Mouse (Mus musculus): Measurements from ENCODE around the gene Hist1h4f. TPM values are rescaled to one million over a fixed set of nuclear protein-coding genes. Genes with fewer than 3 reads are reported as not detected.
"Not testable (repeated sequence)": the region's sequence is repeated elsewhere in the genome, so short reads cannot be mapped to it uniquely, and the experiment has no call there.

The Hist1h4f gene
- polyA plus RNA-seq, 1 experiment from 2014 or later, result 1.3 TPM

DNA sequence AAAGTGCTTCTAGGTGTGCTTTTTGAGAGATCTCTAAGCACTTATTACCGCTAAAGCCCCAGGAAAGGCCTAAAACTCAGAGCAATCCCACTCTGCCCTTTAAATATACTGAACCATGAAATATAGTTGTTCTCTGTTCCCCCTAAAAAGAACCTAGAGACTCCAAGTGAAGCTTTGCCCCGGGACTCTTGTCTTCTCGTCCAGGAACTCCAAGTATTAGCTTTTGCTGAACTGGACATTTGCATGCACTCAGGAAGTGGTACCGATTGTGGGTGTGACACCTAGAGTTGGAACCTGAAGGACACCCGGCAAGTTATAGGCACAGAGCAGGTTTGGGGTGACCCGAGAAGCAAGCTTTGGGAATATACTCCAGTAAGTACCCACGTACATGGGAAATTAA lies 39.8 kb upstream of the Hist1h4f start:
- Histone ChIP-seq H3K36me3 (replicated peaks; ENCODE audit: control insufficient read depth, insufficient read depth, low read depth, low read length) (no peaks in the 10 kb centered on the region), H3K27me3 (ENCODE audit: control insufficient read depth, insufficient read depth, low read length) (no peaks in the 10 kb centered on the region), H3K9ac (replicated peaks; ENCODE audit: low read length) (no peak overlapping the region), H3K4me1 (ENCODE audit: control insufficient read depth, insufficient read depth, low read length) (no peaks in the 10 kb centered on the region; the same call in 1 of the 2 replicates), H3K4me2 (ENCODE audit: low read depth, low read length) (no peak overlapping the region), H3K9me3 (replicated peaks; ENCODE audit: control insufficient read depth, low read length) (no peaks in the 10 kb centered on the region), H3K4me3 (ENCODE audit: low read depth, low read length) (no peak overlapping the region), H3K27ac (replicated peaks; ENCODE audit: low read depth, low read length) (no peak overlapping the region)
- DNase-seq (ENCODE audit: low spot score), result no peak
- ATAC-seq (replicated peaks; ENCODE audit: insufficient number of reproducible peaks, low FRiP score, low TSS enrichment, low read depth), result no peak
- 93% methylated on average over 7 of the region's 7 CpGs for whole genome bisulfite sequencing

DNA sequence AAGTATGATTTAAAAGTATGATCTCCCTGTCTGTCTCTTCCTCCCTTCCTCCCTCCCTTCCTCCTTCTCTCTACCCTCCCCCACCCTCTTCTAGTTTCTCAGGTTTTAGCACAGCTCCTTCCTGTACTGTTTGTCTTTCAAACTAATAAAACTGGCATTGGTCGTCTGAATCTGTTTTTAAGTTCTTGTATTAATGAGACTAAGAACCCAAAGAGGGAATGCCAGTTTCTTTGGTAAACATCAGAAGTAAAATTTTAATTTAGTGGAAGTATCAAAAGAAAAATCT lies 35.4 kb upstream of the Hist1h4f start:
- 6% methylated on average over 1 of the region's 1 CpGs for WGBS
- DNase-seq (ENCODE audit: low spot score), result no peak

DNA sequence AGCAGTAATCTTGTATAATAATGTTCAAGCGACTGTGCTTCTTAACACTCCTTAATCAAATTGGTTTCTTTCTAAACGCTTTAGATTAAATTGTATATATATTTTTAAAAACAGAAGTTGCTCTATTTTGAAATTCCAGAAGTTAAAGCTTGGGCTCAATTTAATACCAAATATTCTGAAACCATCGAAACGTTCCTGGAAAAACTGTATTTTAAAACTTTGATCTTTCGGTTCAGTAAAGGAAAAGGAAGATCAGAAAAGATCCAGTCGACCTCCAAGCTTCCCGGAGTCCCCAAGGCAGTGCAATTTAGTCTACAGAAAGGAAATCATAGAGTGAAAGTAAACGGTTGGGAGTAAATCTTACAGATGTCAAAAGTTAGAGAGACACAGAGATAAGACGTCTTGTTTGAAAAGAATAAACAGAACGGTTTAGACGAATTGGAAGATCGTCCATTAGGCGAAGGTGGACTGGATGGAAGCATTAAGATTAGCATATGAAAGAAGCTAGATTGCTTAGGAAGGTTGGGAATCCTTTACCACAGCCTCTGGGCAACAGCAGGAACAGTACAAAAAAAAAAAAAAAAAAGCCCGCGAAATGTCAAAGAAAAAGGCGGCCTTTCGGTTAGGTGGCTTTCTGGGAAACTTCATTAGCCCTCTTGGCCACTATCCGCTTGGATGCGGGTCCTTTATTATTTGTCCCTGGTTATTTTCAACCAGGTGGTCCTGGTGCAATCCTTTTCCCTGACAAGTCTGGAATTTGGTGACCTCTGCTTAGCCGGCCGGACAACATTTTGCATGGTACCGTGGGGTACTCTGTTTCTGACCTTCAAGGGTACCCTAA lies 34.9 kb upstream of the Hist1h4f start:
- H3K27me3 ChIP-seq (ENCODE audit: control insufficient read depth, insufficient read depth, low read length), result no peaks in the 10 kb centered on the region
- DNase-seq (ENCODE audit: low spot score), result peak; percentile 55
- H3K4me3 ChIP-seq (ENCODE audit: low read depth, low read length), result peak overlapping the region; percentile 21
- ATAC-seq (replicated peaks; ENCODE audit: insufficient number of reproducible peaks, low FRiP score, low TSS enrichment, low read depth), result no peak
- H3K9me3 ChIP-seq (replicated peaks; ENCODE audit: control insufficient read depth, low read length), result no peaks in the 10 kb centered on the region
- peak overlapping the region; percentile 93 for H3K27ac ChIP-seq (replicated peaks; ENCODE audit: low read depth, low read length)
- peak overlapping the region; percentile 57 for H3K9ac ChIP-seq (replicated peaks; ENCODE audit: low read length)
- no peaks in the 10 kb centered on the region for H3K36me3 ChIP-seq (replicated peaks; ENCODE audit: control insufficient read depth, insufficient read depth, low read depth, low read length)
- no peaks in the 10 kb centered on the region; the same call in 1 of the 2 replicates for H3K4me1 ChIP-seq (ENCODE audit: control insufficient read depth, insufficient read depth, low read length)
- H3K4me2 ChIP-seq (ENCODE audit: low read depth, low read length), result peak overlapping the region; percentile 41
- 2% methylated on average over 22 of the region's 22 CpGs for WGBS

More for the DNA sequence above, 35.4 kb upstream of the Hist1h4f start:
- H3K27ac ChIP-seq (replicated peaks; ENCODE audit: low read depth, low read length), result peak overlapping the region; percentile 93
- H3K36me3 ChIP-seq (replicated peaks; ENCODE audit: control insufficient read depth, insufficient read depth, low read depth, low read length), result no peaks in the 10 kb centered on the region
- no peaks in the 10 kb centered on the region; the same call in 1 of the 2 replicates for H3K4me1 ChIP-seq (ENCODE audit: control insufficient read depth, insufficient read depth, low read length)
- ATAC-seq (replicated peaks; ENCODE audit: insufficient number of reproducible peaks, low FRiP score, low TSS enrichment, low read depth), result no peak
- H3K27me3 ChIP-seq (ENCODE audit: control insufficient read depth, insufficient read depth, low read length), result no peaks in the 10 kb centered on the region
- H3K4me2 ChIP-seq (ENCODE audit: low read depth, low read length), result peak overlapping the region; percentile 41
- H3K9ac ChIP-seq (replicated peaks; ENCODE audit: low read length), result peak overlapping the region; percentile 57
- H3K4me3 ChIP-seq (ENCODE audit: low read depth, low read length), result peak overlapping the region; percentile 21
- no peaks in the 10 kb centered on the region for H3K9me3 ChIP-seq (replicated peaks; ENCODE audit: control insufficient read depth, low read length)

DNA sequence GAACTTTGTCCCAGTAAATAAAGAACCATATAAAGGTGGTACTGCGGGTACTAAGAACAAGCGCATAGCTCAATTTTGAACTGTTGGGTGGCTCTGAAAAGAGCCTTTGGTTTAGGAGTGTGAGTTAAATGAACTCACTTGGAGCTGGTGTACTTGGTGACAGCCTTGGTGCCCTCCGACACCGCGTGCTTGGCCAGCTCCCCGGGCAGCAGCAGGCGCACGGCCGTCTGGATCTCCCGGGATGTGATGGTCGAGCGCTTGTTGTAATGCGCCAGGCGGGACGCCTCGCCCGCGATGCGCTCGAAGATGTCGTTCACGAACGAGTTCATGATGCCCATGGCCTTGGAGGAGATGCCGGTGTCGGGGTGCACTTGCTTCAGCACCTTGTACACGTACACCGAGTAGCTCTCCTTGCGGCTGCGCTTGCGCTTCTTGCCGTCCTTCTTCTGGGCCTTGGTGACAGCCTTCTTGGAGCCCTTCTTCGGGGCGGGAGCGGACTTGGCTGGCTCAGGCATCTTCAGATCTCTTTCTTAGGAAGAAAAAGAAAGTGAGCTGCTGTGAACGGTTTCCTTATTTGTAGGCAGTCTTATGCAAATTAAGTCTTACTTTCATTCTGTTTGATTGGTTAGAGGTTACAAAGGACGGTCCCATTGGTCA lies 34.1 kb upstream of the Hist1h4f start:
- WGBS, result under 1% methylated on average over 27 of the region's 36 CpGs
- DNase-seq (ENCODE audit: low spot score) (peak; percentile 95), ATAC-seq (replicated peaks; ENCODE audit: insufficient number of reproducible peaks, low FRiP score, low TSS enrichment, low read depth) (peak; percentile 86)
- Histone ChIP-seq H3K27ac (replicated peaks; ENCODE audit: low read depth, low read length) (peak overlapping the region; percentile 96), H3K9ac (replicated peaks; ENCODE audit: low read length) (peak overlapping the region; percentile 76), H3K4me3 (ENCODE audit: low read depth, low read length) (peak overlapping the region; percentile 42), H3K4me2 (ENCODE audit: low read depth, low read length) (peak overlapping the region; percentile 72)
- H3K9me3 ChIP-seq (replicated peaks; ENCODE audit: control insufficient read depth, low read length); H3K36me3 ChIP-seq (replicated peaks; ENCODE audit: control insufficient read depth, insufficient read depth, low read depth, low read length); H3K4me1 ChIP-seq (ENCODE audit: control insufficient read depth, insufficient read depth, low read length); H3K27me3 ChIP-seq (ENCODE audit: control insufficient read depth, insufficient read depth, low read length): not testable (repeated sequence)

DNA sequence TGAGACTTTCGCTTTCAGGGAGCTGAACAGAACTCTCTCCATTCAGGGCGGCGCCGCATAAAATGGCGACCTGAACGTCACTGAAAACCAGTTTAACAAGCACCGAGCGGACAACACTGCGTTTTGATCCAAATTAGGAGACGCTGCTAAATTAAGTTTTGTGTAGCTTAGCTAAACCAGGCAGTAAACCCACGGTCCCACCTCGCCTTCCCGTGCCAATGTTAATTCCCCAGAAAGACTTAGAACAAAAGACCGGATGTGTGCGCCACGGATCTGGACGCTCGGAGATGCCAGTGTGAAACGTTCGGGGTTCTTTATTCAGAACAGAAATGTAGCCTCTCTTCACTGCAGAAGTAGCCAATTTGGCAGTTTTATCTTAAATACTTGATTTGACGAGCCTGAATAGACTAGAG lies 33.6 kb upstream of the Hist1h4f start:
- no peaks in the 10 kb centered on the region for H3K36me3 ChIP-seq (replicated peaks; ENCODE audit: control insufficient read depth, insufficient read depth, low read depth, low read length)
- peak overlapping the region; percentile 76 for H3K9ac ChIP-seq (replicated peaks; ENCODE audit: low read length)
- peak overlapping the region; percentile 96 for H3K27ac ChIP-seq (replicated peaks; ENCODE audit: low read depth, low read length)
- WGBS, result under 1% methylated on average over 21 of the region's 21 CpGs
- H3K27me3 ChIP-seq (ENCODE audit: control insufficient read depth, insufficient read depth, low read length), result no peaks in the 10 kb centered on the region
- DNase-seq (ENCODE audit: low spot score) (peak; percentile 83), ATAC-seq (replicated peaks; ENCODE audit: insufficient number of reproducible peaks, low FRiP score, low TSS enrichment, low read depth) (no peak)
- H3K4me3 ChIP-seq (ENCODE audit: low read depth, low read length), result peak overlapping the region; percentile 42
- H3K4me1 ChIP-seq (ENCODE audit: control insufficient read depth, insufficient read depth, low read length), result no peaks in the 10 kb centered on the region; the same call in 1 of the 2 replicates
- H3K9me3 ChIP-seq (replicated peaks; ENCODE audit: control insufficient read depth, low read length), result no peaks in the 10 kb centered on the region
- peak overlapping the region; percentile 72 for H3K4me2 ChIP-seq (ENCODE audit: low read depth, low read length)

DNA sequence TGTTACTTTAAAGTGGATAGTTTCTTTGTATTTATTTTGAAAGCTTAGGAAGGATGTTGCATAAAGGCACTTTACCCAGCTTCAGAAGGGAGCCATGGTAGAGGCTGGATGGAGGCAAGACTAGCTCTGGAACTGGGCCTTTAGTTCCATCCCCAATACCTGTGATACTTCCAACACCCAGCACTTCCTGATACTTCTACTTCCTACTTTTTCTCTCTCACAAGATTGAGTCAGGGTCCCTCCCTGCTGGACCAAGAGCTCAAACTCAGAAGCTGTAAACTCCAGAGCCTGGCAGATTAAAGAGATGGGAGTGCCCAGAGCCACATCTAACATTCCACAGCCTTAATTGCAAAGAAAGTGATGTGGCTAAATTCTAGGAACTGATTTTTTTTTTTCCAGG lies 32.9 kb upstream of the Hist1h4f start:
- Histone ChIP-seq H3K4me3 (ENCODE audit: low read depth, low read length) (peak overlapping the region; percentile 13; the same call in 1 of the 2 replicates), H3K4me2 (ENCODE audit: low read depth, low read length) (peak overlapping the region; percentile 72), H3K27ac (replicated peaks; ENCODE audit: low read depth, low read length) (peak overlapping the region; percentile 96), H3K9ac (replicated peaks; ENCODE audit: low read length) (peak overlapping the region; percentile 54), H3K36me3 (replicated peaks; ENCODE audit: control insufficient read depth, insufficient read depth, low read depth, low read length) (no peaks in the 10 kb centered on the region), H3K9me3 (replicated peaks; ENCODE audit: control insufficient read depth, low read length) (no peaks in the 10 kb centered on the region), H3K27me3 (ENCODE audit: control insufficient read depth, insufficient read depth, low read length) (no peaks in the 10 kb centered on the region), H3K4me1 (ENCODE audit: control insufficient read depth, insufficient read depth, low read length) (no peaks in the 10 kb centered on the region; the same call in 1 of the 2 replicates)
- no peak for ATAC-seq (replicated peaks; ENCODE audit: insufficient number of reproducible peaks, low FRiP score, low TSS enrichment, low read depth)
- peak; percentile 45 for DNase-seq (ENCODE audit: low spot score)

DNA sequence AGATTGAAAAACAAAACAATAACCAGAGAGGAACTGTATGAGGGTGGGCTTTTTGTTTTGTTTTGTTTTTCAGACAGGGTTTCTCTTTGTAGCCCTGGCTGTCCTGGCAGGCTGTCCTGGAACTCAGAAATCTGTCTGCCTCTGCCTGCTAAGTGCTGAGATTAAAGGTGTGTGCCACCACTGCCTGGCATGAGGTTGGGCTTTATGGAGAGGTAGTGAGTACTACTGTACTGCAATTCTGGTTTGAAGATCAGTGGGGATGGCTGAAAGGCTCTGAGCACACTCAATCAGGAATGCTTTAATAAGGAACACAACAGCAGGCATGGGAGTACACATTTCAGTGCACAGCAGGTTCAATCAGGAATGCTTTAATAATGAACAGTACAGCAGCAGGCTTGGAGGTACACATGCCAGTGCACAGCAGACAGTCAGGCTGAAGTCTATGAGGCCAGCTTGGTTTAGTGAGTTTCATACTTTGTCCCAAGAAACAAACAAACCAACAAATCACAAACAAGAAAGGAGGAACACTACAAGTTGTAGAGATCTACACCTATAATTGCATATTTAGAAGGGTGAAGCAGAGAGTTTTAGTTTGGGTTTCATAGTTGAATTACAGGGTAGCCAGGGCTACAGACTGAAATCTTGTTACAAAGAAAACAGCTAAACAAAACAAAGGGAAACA lies 32.1 kb upstream of the Hist1h4f start:
- no peaks in the 10 kb centered on the region for H3K9me3 ChIP-seq (replicated peaks; ENCODE audit: control insufficient read depth, low read length)
- H3K27ac ChIP-seq (replicated peaks; ENCODE audit: low read depth, low read length), result peak overlapping the region; percentile 65
- H3K4me2 ChIP-seq (ENCODE audit: low read depth, low read length), result no peak overlapping the region; the same call in 1 of the 2 replicates
- ATAC-seq (replicated peaks; ENCODE audit: insufficient number of reproducible peaks, low FRiP score, low TSS enrichment, low read depth) (no peak), DNase-seq (ENCODE audit: low spot score) (no peak)
- no peaks in the 10 kb centered on the region for H3K27me3 ChIP-seq (ENCODE audit: control insufficient read depth, insufficient read depth, low read length)
- H3K36me3 ChIP-seq (replicated peaks; ENCODE audit: control insufficient read depth, insufficient read depth, low read depth, low read length), result no peaks in the 10 kb centered on the region
- no peaks in the 10 kb centered on the region; the same call in 1 of the 2 replicates for H3K4me1 ChIP-seq (ENCODE audit: control insufficient read depth, insufficient read depth, low read length)
- peak overlapping the region; percentile 37; the same call in 1 of the 2 replicates for H3K9ac ChIP-seq (replicated peaks; ENCODE audit: low read length)
- H3K4me3 ChIP-seq (ENCODE audit: low read depth, low read length), result no peak overlapping the region
